Mouse (Mus musculus) CH12.LX (cell line): ENCODE measurements around the gene Hist2h3c1. TPM values are rescaled to one million over a fixed set of nuclear protein-coding genes. Genes with fewer than 3 reads are reported as not detected.

Source experiments
- DNase-seq: peaks from one replicate; pipeline ENCODE4 v3.0.0-alpha.2; 2013; ENCODE audit errors: extremely low read depth
- H3K27ac ChIP-seq: 2 replicates; pipeline ENCODE4 v1.5.1; 2012; ENCODE audit warnings: low read depth, mild to moderate bottlenecking, control low read depth, moderate library complexity; ENCODE audit not compliant: insufficient read depth
- H3K27me3 ChIP-seq: replicated peaks from 2 replicates; pipeline ENCODE3; 2012; ENCODE audit warnings: inconsistent platforms
- H3K36me3 ChIP-seq, 2 experiments: replicated peaks in 1 of 2; 2 replicates each; pipeline versions ENCODE3 to v1.6.1; 2012; ENCODE audit warnings: inconsistent platforms in 1 of 2, low read length in 1 of 2, mild to moderate bottlenecking in 1 of 2, mixed read lengths in 1 of 2, moderate library complexity in 1 of 2; ENCODE audit not compliant: control insufficient read depth in 1 of 2, insufficient read depth in 1 of 2
- H3K4me1 ChIP-seq, 2 experiments: 2 replicates each; pipeline ENCODE4 v1.6.1; 2012; ENCODE audit warnings: inconsistent platforms in 1 of 2, moderate library complexity in 1 of 2; ENCODE audit not compliant: insufficient read depth in 2 of 2, control insufficient read depth in 1 of 2
- H3K4me2 ChIP-seq: 2 replicates; pipeline ENCODE4 v1.6.1; 2012; ENCODE audit warnings: low read depth, mild to moderate bottlenecking, control low read depth; ENCODE audit not compliant: poor library complexity, insufficient read depth, severe bottlenecking
- H3K4me3 ChIP-seq, 3 experiments: fragments of 150-350 bp in 1 of 3; sonication (generic) in 1 of 3; replicated peaks in 1 of 3; 2 replicates each; pipeline versions ENCODE3 to v1.5.1; 2011 to 2012; ENCODE audit warnings: low read depth in 2 of 3, low read length in 2 of 3, mild to moderate bottlenecking in 2 of 3, moderate library complexity in 2 of 3, control low read depth in 1 of 3, improper control_type of control experiment in 1 of 3, inconsistent platforms in 1 of 3, mixed read lengths in 1 of 3; ENCODE audit not compliant: poor library complexity in 1 of 3
- H3K79me2 ChIP-seq: replicated peaks from 2 replicates; pipeline ENCODE4 v1.6.1; 2012; ENCODE audit warnings: mild to moderate bottlenecking, moderate library complexity; ENCODE audit not compliant: control insufficient read depth, poor library complexity, insufficient read depth, severe bottlenecking; ENCODE audit errors: extremely low read depth
- H3K9ac ChIP-seq: 2 replicates; pipeline ENCODE4 v1.6.1; 2012; ENCODE audit warnings: low read depth, mild to moderate bottlenecking, control low read depth, moderate library complexity; ENCODE audit not compliant: insufficient read depth
- H3K9me3 ChIP-seq: replicated peaks from 2 replicates; pipeline ENCODE3; 2012; ENCODE audit warnings: low read length, inconsistent platforms, mixed read lengths
- BHLHE40 ChIP-seq: IDR thresholded peaks from 2 replicates; pipeline ENCODE4 v1.6.1; 2011; ENCODE audit warnings: mild to moderate bottlenecking, low read depth, low read length, improper control_type of control experiment
- CHD1 ChIP-seq: IDR thresholded peaks from 2 replicates; pipeline ENCODE4 v1.6.1; 2012; ENCODE audit warnings: low read depth, low read length, improper control_type of control experiment, inconsistent platforms
- CHD2 ChIP-seq: IDR thresholded peaks from 2 replicates; pipeline ENCODE4 v1.6.1; 2011; ENCODE audit warnings: low read length, improper control_type of control experiment
- CTCF ChIP-seq, 2 experiments: IDR thresholded peaks in 1 of 2; conservative IDR thresholded peaks in 1 of 2; 2 replicates each; pipeline ENCODE4 v1.5.1; 2011 to 2012; ENCODE audit warnings: low read depth in 2 of 2, low read length in 2 of 2, improper control_type of control experiment in 1 of 2, inconsistent platforms in 1 of 2, mild to moderate bottlenecking in 1 of 2, moderate library complexity in 1 of 2
- E2F4 ChIP-seq: IDR thresholded peaks from 2 replicates; pipeline ENCODE4 v1.6.1; 2011; ENCODE audit warnings: low read depth, low read length, improper control_type of control experiment; ENCODE audit not compliant: insufficient replicate concordance
- ELF1 ChIP-seq: IDR thresholded peaks from 2 replicates; pipeline ENCODE4 v1.6.1; 2014; ENCODE audit warnings: low read depth, mild to moderate bottlenecking, inconsistent platforms, low read length, improper control_type of control experiment
- EP300 ChIP-seq: IDR thresholded peaks from 2 replicates; pipeline ENCODE4 v1.6.1; 2011; ENCODE audit warnings: low read length, improper control_type of control experiment
- ETS1 ChIP-seq: conservative IDR thresholded peaks from 2 replicates; pipeline ENCODE4 v1.6.1; 2012; ENCODE audit warnings: low read depth, mild to moderate bottlenecking, inconsistent platforms, low read length, improper control_type of control experiment, moderate library complexity
- GABPA ChIP-seq: IDR thresholded peaks from 2 replicates; pipeline ENCODE4 v1.6.1; 2012; ENCODE audit warnings: low read depth, low read length, improper control_type of control experiment, inconsistent platforms; ENCODE audit not compliant: insufficient replicate concordance
- HCFC1 ChIP-seq: IDR thresholded peaks from 2 replicates; pipeline ENCODE4 v1.6.1; 2012; ENCODE audit warnings: low read depth, mild to moderate bottlenecking, inconsistent platforms, low read length, improper control_type of control experiment
- IRF4 ChIP-seq: IDR thresholded peaks from 2 replicates; pipeline ENCODE4 v1.6.1; 2014; ENCODE audit warnings: low read depth, mild to moderate bottlenecking, inconsistent platforms, low read length, improper control_type of control experiment
- JUN ChIP-seq: IDR thresholded peaks from 2 replicates; pipeline ENCODE4 v1.6.1; 2011; ENCODE audit warnings: low read depth, mild to moderate bottlenecking, low read length, improper control_type of control experiment, moderate library complexity; ENCODE audit not compliant: insufficient read depth
- JUND ChIP-seq: conservative IDR thresholded peaks from 2 replicates; pipeline ENCODE4 v1.6.1; 2011; ENCODE audit warnings: low read depth, low read length, improper control_type of control experiment
- KAT2A ChIP-seq: IDR thresholded peaks from 2 replicates; pipeline ENCODE4 v1.6.1; 2012; ENCODE audit warnings: low read length, improper control_type of control experiment, inconsistent platforms; ENCODE audit not compliant: insufficient replicate concordance
- MAFK ChIP-seq: IDR thresholded peaks from 2 replicates; pipeline ENCODE4 v1.6.1; 2011; ENCODE audit warnings: low read length, improper control_type of control experiment; ENCODE audit not compliant: insufficient replicate concordance
- MAX ChIP-seq: IDR thresholded peaks from 2 replicates; pipeline ENCODE4 v1.6.1; 2011; ENCODE audit warnings: low read length, improper control_type of control experiment
- MAZ ChIP-seq: IDR thresholded peaks from 2 replicates; pipeline ENCODE4 v1.6.1; 2012; ENCODE audit warnings: low read depth, mild to moderate bottlenecking, inconsistent platforms, low read length, improper control_type of control experiment, moderate library complexity
- MEF2A ChIP-seq: IDR thresholded peaks from 2 replicates; pipeline ENCODE4 v1.6.1; 2014; ENCODE audit warnings: low read depth, mild to moderate bottlenecking, inconsistent platforms, low read length, improper control_type of control experiment, borderline replicate concordance
- MXI1 ChIP-seq: IDR thresholded peaks from 2 replicates; pipeline ENCODE4 v1.6.1; 2011; ENCODE audit warnings: mild to moderate bottlenecking, low read depth, low read length, improper control_type of control experiment
- MYC ChIP-seq: IDR thresholded peaks from 2 replicates; pipeline ENCODE4 v1.6.1; 2011; ENCODE audit warnings: low read depth, mild to moderate bottlenecking, improper control_type of control experiment, low read length
- NELFE ChIP-seq: IDR thresholded peaks from 2 replicates; pipeline ENCODE4 v1.6.1; 2011; ENCODE audit warnings: low read depth, low read length, improper control_type of control experiment
- NRF1 ChIP-seq: IDR thresholded peaks from 2 replicates; pipeline ENCODE4 v1.6.1; 2014; ENCODE audit warnings: low read depth, mild to moderate bottlenecking, inconsistent platforms, low read length, improper control_type of control experiment, moderate library complexity
- PAX5 ChIP-seq: IDR thresholded peaks from 2 replicates; pipeline ENCODE4 v1.6.1; 2012; ENCODE audit warnings: low read length, inconsistent platforms, mixed read lengths
- POLR2A ChIP-seq: IDR thresholded peaks from 2 replicates; pipeline ENCODE4 v1.6.1; 2011; ENCODE audit warnings: low read depth, mild to moderate bottlenecking, improper control_type of control experiment, low read length
- POLR2AphosphoS2 ChIP-seq: IDR thresholded peaks from 2 replicates; pipeline ENCODE4 v1.6.1; 2011; ENCODE audit warnings: low read depth, low read length, improper control_type of control experiment
- RAD21 ChIP-seq: IDR thresholded peaks from 2 replicates; pipeline ENCODE4 v1.6.1; 2011; ENCODE audit warnings: low read depth, mild to moderate bottlenecking, low read length, improper control_type of control experiment, moderate library complexity
- RCOR1 ChIP-seq: conservative IDR thresholded peaks from 2 replicates; pipeline ENCODE4 v1.6.1; 2012; ENCODE audit warnings: low read depth, mild to moderate bottlenecking, inconsistent platforms, low read length, improper control_type of control experiment
- SIN3A ChIP-seq: IDR thresholded peaks from 2 replicates; pipeline ENCODE4 v1.6.1; 2012; ENCODE audit warnings: low read length, improper control_type of control experiment, inconsistent platforms
- SMC3 ChIP-seq: IDR thresholded peaks from 2 replicates; pipeline ENCODE4 v1.6.1; 2011; ENCODE audit warnings: low read depth, low read length, improper control_type of control experiment
- TBP ChIP-seq: conservative IDR thresholded peaks from 2 replicates; pipeline ENCODE4 v1.6.1; 2011; ENCODE audit warnings: low read depth, low read length, improper control_type of control experiment
- TCF12 ChIP-seq: IDR thresholded peaks from 2 replicates; pipeline ENCODE4 v1.6.1; 2014; ENCODE audit warnings: low read depth, mild to moderate bottlenecking, inconsistent platforms, low read length, improper control_type of control experiment
- UBTF ChIP-seq: IDR thresholded peaks from 2 replicates; pipeline ENCODE4 v1.6.1; 2012; ENCODE audit warnings: low read depth, mild to moderate bottlenecking, inconsistent platforms, low read length, improper control_type of control experiment, moderate library complexity
- USF1 ChIP-seq: IDR thresholded peaks from 2 replicates; pipeline ENCODE4 v1.6.1; 2014; ENCODE audit warnings: low read depth, mild to moderate bottlenecking, inconsistent platforms, low read length, improper control_type of control experiment
- USF2 ChIP-seq: conservative IDR thresholded peaks from 2 replicates; pipeline ENCODE4 v1.6.1; 2011; ENCODE audit warnings: low read depth, low read length, improper control_type of control experiment
- ZC3H11A ChIP-seq: IDR thresholded peaks from 2 replicates; pipeline ENCODE4 v1.6.1; 2012; ENCODE audit warnings: low read depth, mild to moderate bottlenecking, inconsistent platforms, low read length, improper control_type of control experiment
- ZKSCAN1 ChIP-seq: IDR thresholded peaks from 2 replicates; pipeline ENCODE4 v1.6.1; 2012; ENCODE audit warnings: low read depth, inconsistent platforms, low read length, improper control_type of control experiment, borderline replicate concordance
- ZMIZ1 ChIP-seq: IDR thresholded peaks from 2 replicates; pipeline ENCODE4 v1.6.1; 2012; ENCODE audit warnings: low read depth, mild to moderate bottlenecking, inconsistent platforms, low read length, improper control_type of control experiment
- ZNF384 ChIP-seq: IDR thresholded peaks from 2 replicates; pipeline ENCODE4 v1.6.1; 2012; ENCODE audit warnings: low read depth, low read length, improper control_type of control experiment, inconsistent platforms
- dilution Hi-C: fragments of 300-500 bp; cut with MboI; formaldehyde crosslinking; loops from 2 replicates; pipeline ENCODE4 v1.14.3; 2020; ENCODE audit warnings: low sequenced_read_pairs; ENCODE audit not compliant: extremely low pct_unique_long_range_greater_than_20kb, extremely low pct_ligation_motif_present
- in situ Hi-C: fragments of 300-500 bp; cut with MboI; formaldehyde crosslinking; loops from 3 replicates; pipeline ENCODE4 v1.14.3; 2019; ENCODE audit warnings: low sequenced_read_pairs, low pct_ligation_motif_present, low pct_unique_long_range_greater_than_20kb, mixed read lengths
- polyA plus RNA-seq: library from polyadenylated mRNA; unstranded; fragments of >175 nt; gene quantifications from 2 replicates; pipeline ENCODE4 v1.2.1, GENCODE M21; 2012; ENCODE audit warnings: low read depth; ENCODE audit not compliant: insufficient read length
- total RNA-seq, 2 experiments: library from RNA; depleted of rRNA; stranded (reverse); fragments of 300-350 nt in 1 of 2; fragments of >200 nt in 1 of 2; gene quantifications; 2 replicates each; pipeline ENCODE4 v1.2.3; 2012 to 2014

Hist2h3c1 gene
- total and polyA plus RNA-seq, 3 experiments: 0.33 to 1.4 (median 1.4) TPM

- H3K27ac ChIP-seq: peak within 1 kb of the TSS; percentile 99
- TF ChIP-seq JUN (no peak), CHD1 (peak; percentile 42; the same call in 1 of the 2 replicates), UBTF (no peak), SMC3 (no peak), SIN3A (peak; percentile 64; the same call in 1 of the 2 replicates), BHLHE40 (peak; percentile 31; the same call in 1 of the 2 replicates), MEF2A (0 out of 2 replicates have a peak, but pooled peaks have one; percentile 18), CHD2 (peak; percentile 10; the same call in 1 of the 2 replicates), ETS1 (peak; percentile 9; the same call in 1 of the 2 replicates), RAD21 (no peak), USF1 (no peak), TCF12 (peak; percentile 63; the same call in 1 of the 2 replicates), KAT2A (0 out of 2 replicates have a peak, but pooled peaks have one; percentile 59), USF2 (no peak), E2F4 (0 out of 2 replicates have a peak, but pooled peaks have one; percentile 54), MAFK (0 out of 2 replicates have a peak, but pooled peaks have one; percentile 37), ELF1 (peak; percentile 29; the same call in 1 of the 2 replicates), POLR2AphosphoS2 (no peak; the same call in 1 of the 2 replicates), GABPA (no peak), NRF1 (peak; percentile 75), NELFE (peak; percentile 83), CTCF (conservative IDR thresholded peaks at IDR 0.05 in 1 of 2, IDR thresholded peaks at IDR 0.05 in 1 of 2; ENCODE audit: low read depth in 2 of 2, low read length in 2 of 2) (no peak), JUND (0 out of 2 replicates have a peak, but pooled peaks have one; percentile 7), RCOR1 (peak; percentile 88; the same call in 1 of the 2 replicates), MXI1 (peak; percentile 85), EP300 (peak; percentile 41; the same call in 1 of the 2 replicates), POLR2A (peak; percentile 89), MYC (peak; percentile 65), IRF4 (peak; percentile 41; the same call in 1 of the 2 replicates), PAX5 (no peak), HCFC1 (peak; percentile 68), ZC3H11A (no peak), TBP (peak; percentile 95), ZNF384 (no peak), ZMIZ1 (peak; percentile 95; the same call in 1 of the 2 replicates), ZKSCAN1 (no peak), MAX (peak; percentile 77), MAZ (peak; percentile 88)
- TF ChIP-seq, all 38 proteins: peak for 25
- H3K4me2 ChIP-seq: peak within 1 kb of the TSS; percentile 86
- peaks cover 16% of the 10 kb centered on the region for H3K79me2 ChIP-seq
- peak within 1 kb of the TSS; percentile 62 to 75 (median 73) for H3K4me3 ChIP-seq
- dilution Hi-C loops: no loop called here
- in situ Hi-C loops: loop anchor here (10.0 kb wide), 2 partner anchors 255 to 565 kb away; partner anchors contain the start of gene Mcl1
- H3K4me1 ChIP-seq: peaks cover 2 to 32% of the 10 kb centered on the region in 2 experiments; a peak in 3 of 4 replicates
- H3K36me3 ChIP-seq: no peaks in the 10 kb centered on the region
- peak; percentile 88 for DNase-seq
- H3K9me3 ChIP-seq: no peaks in the 10 kb centered on the region
- peak within 1 kb of the TSS; percentile 99 for H3K9ac ChIP-seq
- H3K27me3 ChIP-seq: no peaks in the 10 kb centered on the region
Measured at GRCm38 (mm10) chr3:96219661-96220130, 26.8 kb upstream of the Hist2h3c1 start, which contains the start of the genes Bola1 and Hist2h2ab. TSS of gene Bola1 (minus strand) at chr3:96219709. TSS of gene Hist2h2ab (plus strand) at chr3:96219865.
